Mouse (Mus musculus) frontal cortex, postnatal 10 days (tissue): ENCODE measurements around the gene 1810010D01Rik.

Experiments used
- DNase-seq, 2 experiments: peaks; one replicate each; pipeline ENCODE4 v3.0.0; 2022; ENCODE audit warnings: low spot score in 2 of 2, mixed read lengths in 1 of 2

The 1810010D01Rik gene

DNA sequence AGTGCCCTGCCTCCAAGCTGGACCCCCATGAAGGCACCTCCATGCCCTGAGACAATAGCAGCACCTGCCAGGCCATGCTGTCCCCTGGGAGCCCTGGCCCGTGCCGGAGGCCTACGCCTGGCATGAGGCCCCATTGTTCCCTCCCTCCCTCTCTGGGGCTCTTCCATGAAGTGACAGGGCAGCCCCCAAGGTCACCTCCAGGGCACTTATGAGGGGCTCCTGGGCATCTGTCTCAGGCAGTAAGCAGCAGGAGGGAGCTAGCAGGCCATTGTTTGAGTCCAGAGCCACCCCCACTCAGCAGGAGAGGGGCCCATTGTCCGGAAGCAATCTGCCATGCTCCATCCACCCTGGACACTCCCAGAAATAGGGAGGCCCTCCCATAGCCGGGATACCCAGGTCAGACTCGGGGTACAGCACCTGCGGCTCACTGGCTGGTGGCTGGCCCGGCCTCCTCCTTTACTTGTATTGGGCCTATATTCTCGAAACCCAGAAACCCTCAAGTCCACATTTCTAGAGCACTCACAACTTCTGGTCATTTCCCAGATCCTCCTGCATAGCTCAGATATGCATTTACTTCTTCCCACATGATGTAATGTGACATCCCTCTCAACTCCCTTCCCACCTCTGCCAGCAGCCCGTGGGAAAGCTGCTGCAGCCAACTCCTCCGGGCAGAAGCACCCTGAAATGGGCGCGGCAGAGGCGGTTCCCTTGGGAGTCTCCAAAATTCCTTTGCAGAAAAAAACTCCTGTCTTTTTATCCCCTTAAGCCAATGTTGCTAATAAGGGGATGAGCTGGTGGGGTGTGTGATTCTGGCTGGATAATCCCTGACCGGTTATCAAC, 30.9 kb downstream of the 1810010D01Rik start:
- DNase-seq: no peak

DNA sequence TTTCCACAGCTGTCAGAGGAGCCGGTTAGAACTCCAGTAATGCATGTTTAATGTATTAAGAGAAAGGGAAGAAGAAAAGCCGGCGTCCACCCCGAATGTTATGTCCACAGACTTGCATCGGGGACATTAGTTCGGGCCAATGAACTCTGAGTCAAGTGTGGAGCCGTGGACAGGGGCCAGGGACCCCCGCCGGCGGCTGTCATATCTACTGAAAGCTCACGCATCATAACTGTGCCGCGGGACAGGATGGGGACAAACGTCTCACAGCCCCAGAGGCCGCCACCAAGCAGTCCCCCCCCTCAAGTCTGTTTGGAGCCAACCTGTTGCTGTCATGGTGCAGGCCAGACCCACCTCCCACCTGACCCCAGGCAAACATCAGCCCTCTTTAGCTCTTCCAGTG, 34.4 kb downstream of the 1810010D01Rik start:
- DNase-seq: no peak

DNA sequence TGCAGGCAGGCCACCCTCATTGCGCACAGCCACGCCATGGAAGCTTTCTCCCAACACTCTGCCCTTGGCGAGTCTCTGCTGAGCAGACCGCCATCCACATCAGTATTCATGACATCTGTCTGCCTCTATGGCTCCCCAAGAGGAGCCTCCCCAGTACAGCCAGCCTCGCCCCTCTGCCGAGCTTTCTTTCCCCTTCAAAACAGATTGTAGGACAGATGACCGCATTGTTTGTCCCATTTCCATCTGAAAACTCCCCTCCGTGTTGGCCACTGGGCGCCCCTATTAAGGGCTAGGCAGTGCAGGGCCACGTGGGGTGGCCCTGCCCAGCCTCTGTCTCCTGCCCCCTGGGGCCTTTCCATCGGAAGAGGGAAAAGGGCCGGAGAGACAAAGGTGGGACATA, 34.8 kb downstream of the 1810010D01Rik start:
- no peak for DNase-seq

DNA sequence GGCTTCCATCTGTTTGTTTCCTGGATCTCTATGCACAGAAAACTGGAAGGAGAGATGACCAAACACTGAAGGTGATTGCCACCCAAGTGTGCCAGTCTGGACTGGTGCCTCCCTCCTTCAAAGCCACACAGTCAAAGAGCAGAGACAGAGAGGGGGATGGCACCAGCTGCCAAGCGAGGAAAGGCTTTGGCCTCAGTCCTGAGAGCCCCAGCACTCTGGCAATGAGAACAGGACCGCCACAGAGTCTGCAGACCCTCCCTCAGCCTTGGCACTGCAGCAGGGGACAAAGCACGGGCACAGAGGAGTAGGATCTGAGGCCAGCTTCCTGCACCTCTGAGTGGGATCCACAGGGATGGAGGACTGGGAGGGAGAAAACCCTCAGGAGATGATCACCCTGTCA, 38.2 kb downstream of the 1810010D01Rik start:
- no peak for DNase-seq

DNA sequence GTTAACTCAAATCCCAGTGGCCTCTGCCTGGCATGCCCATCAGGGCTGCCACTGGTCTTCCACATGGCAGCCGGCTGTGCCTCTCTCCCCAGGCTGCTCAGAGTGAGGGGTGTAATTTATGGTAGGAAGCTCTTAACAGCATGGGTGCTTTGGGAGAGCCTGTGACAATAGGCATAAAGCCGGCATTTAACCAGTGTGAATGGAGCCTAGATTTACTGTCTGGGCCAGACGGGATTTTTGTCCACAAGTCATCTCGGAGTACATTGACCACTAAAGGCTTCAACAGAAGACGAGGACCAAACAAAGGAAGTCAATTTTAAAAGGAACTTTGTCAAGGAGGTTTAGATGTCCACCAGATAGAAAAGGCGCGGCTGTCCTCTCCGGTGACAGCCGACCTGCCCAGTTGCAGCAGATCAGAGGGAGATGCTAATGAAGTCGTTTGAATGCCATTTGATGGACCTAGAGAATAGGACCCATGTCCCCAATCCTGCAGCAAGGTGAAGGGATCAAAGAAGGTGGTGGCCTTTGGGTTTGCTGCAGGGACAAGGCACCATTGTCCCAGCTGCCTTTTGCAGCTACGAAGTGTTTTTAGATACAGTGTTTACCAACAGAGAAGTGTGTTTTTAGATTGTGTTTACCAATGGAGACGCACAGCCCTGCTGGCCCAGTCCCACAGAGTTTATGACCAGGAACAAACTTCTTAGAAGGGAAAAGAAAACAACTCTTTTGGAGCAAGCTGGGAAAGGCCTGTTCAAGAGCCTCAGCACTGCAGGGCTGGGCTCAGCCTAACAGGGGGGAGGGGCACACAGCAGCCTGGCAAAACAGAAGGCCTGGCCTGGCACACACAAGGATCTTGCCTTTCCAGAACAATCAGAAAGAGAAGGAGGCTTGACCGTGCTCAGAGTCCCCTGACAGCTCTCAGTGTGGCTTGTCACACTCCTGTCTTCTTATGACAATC, 48.4 kb downstream of the 1810010D01Rik start:
- DNase-seq: no peak
